Mouse (Mus musculus): ENCODE results near the gene Memo1. TPM values are rescaled to one million over a fixed set of nuclear protein-coding genes. Genes with fewer than 3 reads are reported as not detected.

Memo1 gene
- total and polyA plus RNA-seq, 3 experiments, result 63.1 to 75.3 TPM; not detected in 1

- H3K27ac ChIP-seq (ENCODE audit: control insufficient read depth, low read depth, low read length), result no peak overlapping the region
- no peaks in the 10 kb centered on the region for H3K79me2 ChIP-seq (ENCODE audit: control insufficient read depth, insufficient read depth, low read length, poor library complexity)
- H3K9me3 ChIP-seq (replicated peaks; ENCODE audit: insufficient read depth, low read length), result no peaks in the 10 kb centered on the region
- TF ChIP-seq SMC3 (IDR thresholded peaks at IDR 0.05; ENCODE audit: low read depth, low read length), result peak; percentile 11; the same call in 1 of the 2 replicates
- TF ChIP-seq ZC3H11A (IDR thresholded peaks at IDR 0.05; ENCODE audit: low read depth, low read length), result peak; percentile 8; the same call in 1 of the 2 replicates
- 0 out of 2 replicates have a peak, but pooled peaks have one; percentile 17 for TF ChIP-seq SIN3A (IDR thresholded peaks at IDR 0.05; ENCODE audit: low read length)
- peak in 2 of 3 experiments; percentile 40; a peak in 4 of 6 replicates for TF ChIP-seq CTCF (IDR thresholded peaks at IDR 0.05 in 2 of 3, conservative IDR thresholded peaks at IDR 0.05 in 1 of 3; ENCODE audit: control insufficient read depth in 1 of 3, insufficient read depth in 1 of 3, low read depth in 2 of 3, low read length in 3 of 3, poor library complexity in 1 of 3, severe bottlenecking in 1 of 3)
- no peak for TF ChIP-seq TCF12 (IDR thresholded peaks at IDR 0.05; ENCODE audit: low read depth, low read length)
- no peak for TF ChIP-seq UBTF (IDR thresholded peaks at IDR 0.05; ENCODE audit: borderline replicate concordance, insufficient read depth, low read depth, low read length)
- TF ChIP-seq MAZ (IDR thresholded peaks at IDR 0.05; ENCODE audit: low read depth, low read length), result peak; percentile 43; the same call in 1 of the 2 replicates
- peak; percentile 37 for TF ChIP-seq RAD21 (IDR thresholded peaks at IDR 0.05; ENCODE audit: low read depth, low read length)
- DNase-seq (ENCODE audit: low read depth, low spot score), result no peak
- H3K4me1 ChIP-seq (ENCODE audit: control insufficient read depth in 1 of 2, insufficient read depth in 2 of 2, low read length in 2 of 2), result peaks cover 0 to 4% of the 10 kb centered on the region in 2 experiments; a peak in 1 of 4 replicates
- H3K36me3 ChIP-seq (ENCODE audit: control insufficient read depth in 1 of 2, insufficient read depth in 2 of 2, low read length in 2 of 2), result no peaks in the 10 kb centered on the region; a peak in 1 of 4 replicates
- H3K9ac ChIP-seq (ENCODE audit: control insufficient read depth, low read depth, low read length, poor library complexity, severe bottlenecking), result no peak overlapping the region
- no peaks in the 10 kb centered on the region for H3K27me3 ChIP-seq (ENCODE audit: control insufficient read depth in 1 of 2, insufficient read depth in 2 of 2, low read length in 2 of 2)
- no peak overlapping the region for H3K4me3 ChIP-seq (ENCODE audit: control insufficient read depth in 1 of 2, insufficient read depth in 1 of 2, low read depth in 2 of 2, low read length in 2 of 2)
Observed at GRCm38 (mm10) chr17:74322400-74323054, 27.2 kb upstream of the Memo1 start.

- no peak overlapping the region for H3K4me3 ChIP-seq (ENCODE audit: control insufficient read depth in 1 of 2, insufficient read depth in 1 of 2, low read depth in 2 of 2, low read length in 2 of 2)
Observed at GRCm38 (mm10) chr17:74318721-74319120, 23.4 kb upstream of the Memo1 start.

More at GRCm38 (mm10) chr17:74318721-74319120, 23.4 kb upstream of the Memo1 start:
- no peak for DNase-seq (ENCODE audit: low read depth, low spot score)
- peaks cover 4 to 6% of the 10 kb centered on the region in 2 experiments; a peak in 3 of 4 replicates for H3K4me1 ChIP-seq (ENCODE audit: control insufficient read depth in 1 of 2, insufficient read depth in 2 of 2, low read length in 2 of 2)
- H3K9ac ChIP-seq (ENCODE audit: control insufficient read depth, low read depth, low read length, poor library complexity, severe bottlenecking), result no peak overlapping the region
- TF ChIP-seq EP300 (IDR thresholded peaks at IDR 0.05; ENCODE audit: low read depth in 1 of 2, low read length in 2 of 2), result no peak
- TF ChIP-seq ZMIZ1 (IDR thresholded peaks at IDR 0.05; ENCODE audit: low read depth, low read length), result no peak
- no peak for TF ChIP-seq USF2 (IDR thresholded peaks at IDR 0.05; ENCODE audit: borderline replicate concordance in 1 of 2, insufficient read depth in 1 of 2, low read depth in 1 of 2, low read length in 2 of 2)
- no peak for TF ChIP-seq NRF1 (IDR thresholded peaks at IDR 0.05; ENCODE audit: insufficient read depth, low read depth, low read length, poor library complexity, severe bottlenecking)
- TF ChIP-seq TBP (IDR thresholded peaks at IDR 0.05; ENCODE audit: low read depth, low read length), result no peak
- TF ChIP-seq CTCF (IDR thresholded peaks at IDR 0.05 in 2 of 3, conservative IDR thresholded peaks at IDR 0.05 in 1 of 3; ENCODE audit: control insufficient read depth in 1 of 3, insufficient read depth in 1 of 3, low read depth in 2 of 3, low read length in 3 of 3, poor library complexity in 1 of 3, severe bottlenecking in 1 of 3), result no peak
- no peak for TF ChIP-seq RCOR1 (IDR thresholded peaks at IDR 0.05; ENCODE audit: low read depth, low read length)
- TF ChIP-seq SMC3 (IDR thresholded peaks at IDR 0.05; ENCODE audit: low read depth, low read length), result no peak
- TF ChIP-seq BHLHE40 (IDR thresholded peaks at IDR 0.05; ENCODE audit: borderline replicate concordance, low read depth, low read length), result no peak
- TF ChIP-seq MYC (IDR thresholded peaks at IDR 0.05; ENCODE audit: low read depth, low read length), result no peak
- no peak for TF ChIP-seq NELFE (IDR thresholded peaks at IDR 0.05; ENCODE audit: low read depth, low read length)
- no peak for TF ChIP-seq POLR2A (IDR thresholded peaks at IDR 0.05; ENCODE audit: control insufficient read depth in 1 of 2, insufficient read depth in 1 of 2, low read depth in 1 of 2, low read length in 2 of 2, poor library complexity in 1 of 2)
- TF ChIP-seq CHD1 (IDR thresholded peaks at IDR 0.05; ENCODE audit: low read depth, low read length), result no peak
- H3K79me2 ChIP-seq (ENCODE audit: control insufficient read depth, insufficient read depth, low read length, poor library complexity), result peaks cover 21% of the 10 kb centered on the region
- no peak overlapping the region for H3K27ac ChIP-seq (ENCODE audit: control insufficient read depth, low read depth, low read length)
- no peaks in the 10 kb centered on the region for H3K27me3 ChIP-seq (ENCODE audit: control insufficient read depth in 1 of 2, insufficient read depth in 2 of 2, low read length in 2 of 2)
- H3K9me3 ChIP-seq (replicated peaks; ENCODE audit: insufficient read depth, low read length), result no peaks in the 10 kb centered on the region
- peaks cover 0 to 15% of the 10 kb centered on the region in 2 experiments; a peak in 3 of 4 replicates for H3K36me3 ChIP-seq (ENCODE audit: control insufficient read depth in 1 of 2, insufficient read depth in 2 of 2, low read length in 2 of 2)
